Mouse (Mus musculus) spleen, adult 18-20 months (tissue): ENCODE data around the gene Mrgpre.

Experiments
- DNase-seq, 2 experiments: peaks; one replicate each; pipeline ENCODE4 v3.0.0; 2022; ENCODE audit warnings: mixed read lengths in 2 of 2

Gene Mrgpre

DNA sequence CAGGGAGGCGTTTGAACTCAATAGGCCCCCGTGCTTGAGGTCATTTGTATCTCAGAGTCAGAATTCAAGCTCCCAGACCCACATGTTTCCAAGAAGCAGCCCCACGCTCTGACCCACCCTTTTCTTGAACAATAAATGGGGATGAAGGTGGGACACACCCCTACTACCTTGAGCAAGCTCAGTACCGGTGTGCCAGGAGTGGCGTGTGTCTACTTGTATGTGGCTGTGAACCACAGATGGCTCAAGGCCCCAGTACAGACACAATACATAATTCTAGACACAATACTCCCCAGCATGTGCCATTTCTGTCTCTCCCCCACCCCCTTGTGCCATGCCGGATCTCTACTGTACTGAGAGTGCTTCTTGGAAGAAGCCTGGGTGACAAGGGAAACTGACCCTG lies 46.1 kb downstream of the Mrgpre start:
- DNase-seq, result no peak

DNA sequence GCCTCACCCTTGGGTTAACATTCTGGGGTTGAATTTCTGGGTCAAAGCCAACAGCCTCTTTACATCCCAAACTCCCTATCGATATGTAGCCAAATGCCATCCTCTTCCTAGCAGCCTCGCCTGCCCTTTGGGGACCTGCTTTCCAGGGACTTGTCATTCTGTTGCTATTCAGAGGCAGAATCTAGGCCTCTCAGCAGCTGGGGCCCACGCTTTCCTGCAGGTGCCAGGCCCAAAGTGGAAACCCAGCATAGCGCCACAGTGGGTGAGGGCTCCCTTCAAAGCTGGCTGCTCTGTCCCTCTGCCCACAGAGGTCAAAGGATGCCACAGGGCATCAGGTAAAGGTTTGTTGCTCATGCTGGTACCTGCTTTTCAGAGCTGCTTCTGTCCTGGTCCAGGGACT lies 50.6 kb downstream of the Mrgpre start:
- no peak for DNase-seq

DNA sequence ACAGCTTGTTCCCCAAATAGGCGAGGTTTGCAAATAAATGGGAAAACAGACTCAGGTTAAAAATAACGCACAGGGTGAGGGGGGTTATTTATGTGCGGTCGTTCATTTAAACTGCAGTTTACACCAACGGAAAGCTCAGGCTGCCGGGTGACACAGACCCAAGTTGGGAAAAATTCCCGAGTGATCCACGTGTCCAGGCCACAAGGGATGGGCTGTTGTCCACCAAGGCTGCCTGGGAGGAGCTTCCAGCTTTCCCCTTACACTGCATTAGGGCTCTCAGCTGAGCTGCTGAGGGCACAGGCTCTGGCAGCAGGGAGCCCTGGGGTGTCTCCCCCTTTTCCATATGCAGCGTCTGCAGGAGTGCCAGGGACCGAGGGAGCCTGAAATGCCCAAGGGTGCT lies 54.4 kb downstream of the Mrgpre start:
- DNase-seq, result no peak
